Mouse (Mus musculus) right cerebral cortex, adult 2 months (tissue): ENCODE results near the gene Pold1.

Experiments
- DNase-seq, 2 experiments: peaks; one replicate each; pipeline ENCODE4 v3.0.0; 2021 to 2022; ENCODE audit warnings: low spot score in 2 of 2

Gene Pold1

GRCm38 (mm10) chr7:44525126-44525832 lies 23.4 kb downstream of the Pold1 start:
- peak; percentile 32 to 33 for DNase-seq

- DNase-seq, result no peak
Measured at GRCm38 (mm10) chr7:44524502-44524901, 24.1 kb downstream of the Pold1 start, which contains the start of gene Mybpc2. Mybpc2 (minus strand) TSS chr7:44524656.

DNA sequence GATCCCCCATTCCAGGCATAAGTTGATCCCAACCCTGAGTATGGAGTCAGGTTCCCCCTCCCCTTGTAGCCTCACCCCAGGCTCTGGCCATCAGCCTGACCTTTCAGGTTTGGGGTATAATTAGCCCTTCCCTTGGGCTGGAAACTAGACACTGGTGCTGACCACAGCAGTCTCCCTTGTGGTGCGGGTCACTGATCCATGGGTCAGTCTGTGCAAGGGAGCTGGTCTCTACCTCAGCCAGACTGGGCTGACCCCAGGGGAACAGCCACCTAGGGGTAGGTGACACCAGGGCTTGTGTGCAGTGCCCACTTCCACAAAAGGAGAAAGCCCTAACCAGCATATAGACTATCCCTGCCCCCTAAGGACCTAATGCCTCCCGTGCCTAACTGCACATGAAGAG lies 25.6 kb downstream of the Pold1 start:
- DNase-seq, result no peak

DNA sequence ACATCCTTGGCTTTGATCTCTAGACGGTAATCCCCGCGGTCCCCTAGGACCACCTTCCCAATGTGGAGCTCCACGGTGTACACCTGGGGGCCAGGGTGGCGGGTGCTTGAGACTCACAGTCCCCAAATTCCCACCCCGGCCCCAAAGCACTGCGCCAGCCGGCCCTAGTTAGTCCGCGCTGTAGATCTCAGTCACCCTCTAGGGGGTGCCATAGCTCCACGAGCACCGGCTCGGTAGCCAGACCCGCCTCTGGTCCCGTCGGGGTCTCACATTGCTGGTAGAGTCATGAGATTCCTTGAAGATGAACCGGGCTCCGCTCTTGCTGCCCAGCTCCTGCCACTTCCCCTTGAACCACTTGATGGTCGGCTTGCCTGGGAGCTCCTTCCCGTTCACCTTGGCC lies 26.9 kb downstream of the Pold1 start:
- peak; percentile 28 to 48 for DNase-seq

DNA sequence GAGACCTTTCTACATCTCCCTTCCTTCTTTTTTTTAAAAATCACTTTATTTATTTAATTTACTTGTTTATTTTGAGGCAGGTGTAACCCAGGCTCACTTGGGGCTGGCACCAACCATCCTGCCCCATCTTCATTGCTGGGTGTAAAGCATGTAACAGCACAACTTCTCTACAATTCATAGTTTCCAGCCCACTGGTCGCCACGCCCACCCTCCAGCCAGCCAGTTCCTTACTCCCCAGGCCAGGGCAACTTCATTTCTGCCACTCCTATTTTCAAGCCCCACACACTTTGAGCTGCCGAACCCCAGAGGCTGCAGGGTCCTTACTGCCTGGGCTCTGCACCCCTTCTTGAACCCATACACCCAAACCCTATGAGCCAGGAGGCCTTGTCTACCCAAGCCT lies 27.7 kb downstream of the Pold1 start:
- DNase-seq, result no peak

- no peak for DNase-seq
Measured at GRCm38 (mm10) chr7:44519240-44519913, 29.3 kb downstream of the Pold1 start.

DNA sequence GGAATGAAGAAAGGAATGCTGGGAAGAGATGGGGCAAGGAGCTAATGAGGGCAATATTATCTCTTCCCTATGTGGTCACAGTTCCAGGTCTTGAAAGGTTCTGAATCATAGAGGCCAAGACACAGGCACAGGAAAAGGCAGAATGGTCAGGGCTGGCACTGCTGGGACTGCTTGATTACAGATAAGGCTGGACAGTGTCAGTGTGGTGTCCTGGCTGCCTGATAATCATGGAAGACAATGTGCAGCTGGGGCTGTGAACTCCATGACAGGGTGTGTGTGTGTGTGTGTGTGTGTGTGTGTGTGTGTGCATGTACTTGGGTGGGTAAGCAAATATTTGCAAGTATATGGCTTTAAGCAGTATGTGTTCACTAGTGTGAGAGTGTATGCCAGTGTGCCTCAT lies 41.2 kb downstream of the Pold1 start:
- DNase-seq, result no peak

DNA sequence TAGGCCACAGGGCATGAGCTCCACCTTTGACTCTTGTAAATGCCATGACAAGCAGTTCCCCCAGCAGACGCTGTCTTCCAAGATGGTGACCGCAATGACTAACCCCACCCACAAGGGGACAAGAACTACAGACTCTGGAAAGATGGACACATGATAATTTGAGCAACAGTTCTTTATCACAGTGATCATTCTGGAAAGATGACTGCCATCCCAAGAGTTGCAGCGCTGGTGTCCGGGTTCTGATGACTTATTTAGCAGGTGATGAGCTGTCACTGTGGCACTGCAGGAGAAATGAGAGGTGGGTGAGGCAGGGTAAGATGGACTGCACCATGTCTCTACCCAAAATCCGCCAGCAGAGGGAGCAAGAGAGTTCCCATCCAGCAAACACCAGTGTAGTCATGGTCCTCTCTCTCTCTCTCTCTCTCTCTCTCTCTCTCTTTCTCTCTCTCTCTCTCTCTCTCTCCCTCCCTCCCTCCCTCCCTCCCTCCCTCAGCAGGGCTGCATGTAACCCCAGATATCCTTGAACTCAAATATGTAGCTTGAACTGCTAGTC lies 47.0 kb downstream of the Pold1 start:
- DNase-seq, result peak; percentile 80 to 87

DNA sequence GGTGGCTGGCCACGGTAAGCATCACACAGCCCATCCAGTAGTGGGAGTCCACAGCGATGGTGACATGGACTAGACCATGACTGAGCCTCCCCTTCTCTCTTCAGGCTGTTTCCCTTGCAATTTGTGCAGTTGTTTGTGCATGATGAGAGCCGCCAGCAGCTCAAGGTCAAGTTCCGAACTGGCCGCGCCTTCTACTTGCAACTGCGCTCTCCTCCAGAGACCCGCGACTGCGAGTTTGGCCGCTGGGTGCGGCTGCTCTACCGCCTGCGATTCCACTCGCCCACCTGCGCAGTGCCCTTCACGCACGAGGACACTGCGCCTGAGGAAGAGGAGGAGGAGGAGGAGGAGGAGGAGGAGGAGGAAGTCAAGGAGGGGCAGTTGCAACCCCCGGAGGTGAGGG lies 48.6 kb downstream of the Pold1 start:
- no peak for DNase-seq

DNA sequence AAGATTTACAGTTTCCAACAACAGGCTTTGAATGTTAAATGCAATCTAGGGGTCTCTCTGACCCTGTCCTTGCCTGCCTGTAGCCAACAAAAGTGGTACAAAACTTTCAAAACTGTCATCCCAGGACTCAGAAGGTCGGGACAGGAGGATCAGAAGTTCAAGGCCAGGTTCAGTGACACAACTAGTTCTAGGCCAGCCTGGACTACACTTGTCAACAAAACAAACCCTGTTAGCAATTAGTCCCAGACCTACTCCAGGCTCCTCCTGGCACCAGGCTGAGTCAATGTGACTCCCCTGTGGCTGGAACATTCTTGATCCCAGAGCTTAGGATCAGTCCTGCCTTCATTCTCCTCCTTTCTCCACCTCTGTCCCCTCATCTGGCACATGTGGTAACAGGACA lies 49.7 kb downstream of the Pold1 start:
- DNase-seq, result no peak

GRCm38 (mm10) chr7:44497361-44498055 lies 51.1 kb downstream of the Pold1 start:
- no peak for DNase-seq

DNA sequence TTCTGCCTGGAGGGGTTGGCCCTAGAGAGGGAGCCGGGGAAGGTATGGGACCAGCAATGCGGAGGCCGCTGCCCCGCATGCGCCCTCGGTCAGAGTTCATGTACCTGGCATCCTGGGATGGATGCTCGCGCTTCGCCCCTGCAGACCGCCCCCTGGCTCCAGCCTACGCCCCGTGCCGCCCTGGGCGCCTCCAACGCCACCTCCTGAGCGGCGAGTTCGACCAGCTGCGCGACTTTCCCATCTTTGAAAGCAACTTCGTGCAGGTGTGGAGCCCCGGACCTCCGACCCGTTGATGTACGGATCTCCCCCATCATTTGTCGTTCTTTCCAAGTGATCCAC lies 51.9 kb downstream of the Pold1 start:
- no peak for DNase-seq

GRCm38 (mm10) chr7:44495992-44496770 lies 52.5 kb downstream of the Pold1 start, which contains the start of the genes Emc10 and Fam71e1:
Emc10 (minus strand) TSS chr7:44496529.
Fam71e1 (plus strand) TSS chr7:44496581.
- DNase-seq, result peak; percentile 98 to 99

DNA sequence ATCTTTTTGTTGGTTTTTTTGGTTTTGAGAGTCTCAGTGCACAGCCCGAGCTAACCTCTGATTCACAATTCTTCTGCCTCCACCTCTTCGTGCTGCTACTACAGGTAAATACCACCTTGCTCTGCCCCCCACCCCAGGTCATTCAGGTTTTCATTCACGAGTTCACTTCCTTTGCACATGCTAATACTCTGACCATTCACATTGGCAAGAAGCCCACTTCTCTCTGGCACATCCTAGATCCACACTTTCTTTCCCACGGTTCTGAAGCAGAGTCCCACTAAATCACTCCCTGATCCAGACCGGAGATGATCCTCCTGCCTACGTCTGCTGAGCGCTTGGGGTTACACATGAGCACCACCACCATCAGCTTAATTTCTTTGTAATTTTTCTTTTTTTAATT lies 53.6 kb downstream of the Pold1 start:
- DNase-seq, result no peak

GRCm38 (mm10) chr7:44494681-44495080 lies 54.0 kb downstream of the Pold1 start:
- DNase-seq, result no peak

DNA sequence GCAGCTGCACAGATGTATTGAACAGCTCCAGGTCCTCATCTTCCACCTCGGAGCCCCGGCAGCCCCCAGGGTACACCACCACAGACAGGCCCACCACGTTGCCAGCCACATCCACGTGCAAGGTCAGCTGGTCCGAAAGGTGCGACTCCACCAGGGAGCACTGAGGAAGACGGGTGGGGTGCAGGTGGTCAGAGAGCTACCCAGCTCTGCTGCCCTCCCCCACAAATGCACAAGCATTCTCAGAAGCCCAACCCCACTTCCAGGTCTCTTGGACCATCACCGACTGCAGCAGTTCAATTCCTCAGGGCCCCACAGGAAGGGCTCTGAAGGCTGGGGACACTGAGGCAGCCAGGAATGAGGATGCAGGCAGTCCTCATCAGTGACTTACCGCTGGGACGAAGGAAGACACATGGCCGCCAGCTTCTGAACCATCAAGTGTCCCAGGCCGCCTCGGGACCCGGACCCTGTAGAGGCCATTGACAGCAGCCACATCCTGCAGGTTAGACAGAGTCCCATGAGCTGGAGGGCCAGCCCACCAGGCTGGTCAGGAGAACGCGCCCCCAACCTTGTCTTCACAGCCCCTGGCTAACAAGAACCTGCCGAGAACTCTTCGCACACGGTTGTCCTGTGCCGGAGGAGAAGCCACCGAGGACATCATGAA lies 56.4 kb downstream of the Pold1 start:
- no peak for DNase-seq

DNA sequence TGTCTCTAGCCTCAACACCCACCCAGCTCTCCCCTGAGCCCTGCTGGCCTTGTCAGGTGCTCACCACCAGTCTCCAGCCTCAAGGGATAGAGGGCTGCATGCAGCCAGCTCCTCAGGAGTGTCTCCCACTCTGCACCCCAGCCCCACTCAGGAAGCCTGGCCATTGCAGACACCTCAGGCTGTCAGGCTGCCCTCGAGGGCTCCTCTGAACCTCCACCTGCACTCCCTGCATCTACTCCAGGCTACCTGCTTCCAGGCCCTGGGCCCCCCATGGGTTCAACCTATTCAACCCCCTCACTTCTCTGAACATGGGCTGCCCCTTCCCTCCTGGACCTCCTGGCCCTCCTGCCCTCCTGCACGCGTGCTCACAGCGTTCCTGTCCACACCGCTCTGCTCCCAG lies 57.3 kb downstream of the Pold1 start:
- DNase-seq, result no peak

DNA sequence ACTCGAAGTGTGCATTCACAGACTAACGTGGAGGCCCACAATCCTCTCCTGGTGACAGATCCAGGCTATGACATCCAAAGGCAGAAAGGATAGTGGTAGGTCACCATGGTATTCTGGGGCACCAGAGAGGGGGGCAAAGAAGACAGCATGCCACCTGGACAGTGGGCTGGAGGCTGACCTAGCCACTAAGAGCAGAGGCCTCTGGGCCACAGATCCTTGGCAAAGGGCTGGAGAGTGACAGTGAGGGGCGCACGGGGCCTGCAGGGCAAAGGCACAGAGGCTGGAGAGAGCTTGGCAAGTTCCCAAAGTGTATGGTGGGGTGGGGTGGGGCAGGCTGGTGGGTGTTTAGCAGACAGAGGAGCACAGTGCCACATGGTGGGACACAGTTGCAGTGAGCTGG lies 58.4 kb downstream of the Pold1 start:
- DNase-seq, result no peak

GRCm38 (mm10) chr7:44488545-44488944 lies 60.1 kb downstream of the Pold1 start:
- no peak for DNase-seq

- no peak for DNase-seq
Measured at GRCm38 (mm10) chr7:44487936-44488335, 60.7 kb downstream of the Pold1 start.

- no peak for DNase-seq
Measured at GRCm38 (mm10) chr7:44486927-44487575, 61.6 kb downstream of the Pold1 start.
